Mouse (Mus musculus) right cerebral cortex, postnatal 4 days (tissue): ENCODE results near the gene Kif6.

Source experiments
- DNase-seq: peaks from one replicate; pipeline ENCODE4 v3.0.0-alpha.2; 2022

Kif6 gene

DNA sequence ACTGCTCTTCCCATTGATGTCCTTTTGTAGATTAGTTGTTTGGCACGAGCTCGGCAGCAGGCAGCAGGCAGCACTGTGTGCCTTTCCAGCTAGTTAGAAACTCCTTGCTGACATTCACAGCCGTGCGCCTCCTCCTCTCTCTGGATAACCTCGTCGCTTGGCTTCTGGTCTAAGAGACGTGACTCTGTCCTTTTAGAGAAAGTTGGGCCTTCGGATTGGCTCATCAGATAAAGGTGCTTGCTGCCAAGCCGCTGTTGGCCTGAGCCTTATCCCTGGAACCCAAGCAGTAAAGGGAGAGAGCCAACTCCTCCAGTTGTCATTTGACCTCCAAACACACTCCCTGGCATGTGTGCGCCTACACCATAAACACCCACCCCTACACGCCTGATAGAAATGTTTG, 123.4 kb downstream of the Kif6 start:
- DNase-seq, result no peak

DNA sequence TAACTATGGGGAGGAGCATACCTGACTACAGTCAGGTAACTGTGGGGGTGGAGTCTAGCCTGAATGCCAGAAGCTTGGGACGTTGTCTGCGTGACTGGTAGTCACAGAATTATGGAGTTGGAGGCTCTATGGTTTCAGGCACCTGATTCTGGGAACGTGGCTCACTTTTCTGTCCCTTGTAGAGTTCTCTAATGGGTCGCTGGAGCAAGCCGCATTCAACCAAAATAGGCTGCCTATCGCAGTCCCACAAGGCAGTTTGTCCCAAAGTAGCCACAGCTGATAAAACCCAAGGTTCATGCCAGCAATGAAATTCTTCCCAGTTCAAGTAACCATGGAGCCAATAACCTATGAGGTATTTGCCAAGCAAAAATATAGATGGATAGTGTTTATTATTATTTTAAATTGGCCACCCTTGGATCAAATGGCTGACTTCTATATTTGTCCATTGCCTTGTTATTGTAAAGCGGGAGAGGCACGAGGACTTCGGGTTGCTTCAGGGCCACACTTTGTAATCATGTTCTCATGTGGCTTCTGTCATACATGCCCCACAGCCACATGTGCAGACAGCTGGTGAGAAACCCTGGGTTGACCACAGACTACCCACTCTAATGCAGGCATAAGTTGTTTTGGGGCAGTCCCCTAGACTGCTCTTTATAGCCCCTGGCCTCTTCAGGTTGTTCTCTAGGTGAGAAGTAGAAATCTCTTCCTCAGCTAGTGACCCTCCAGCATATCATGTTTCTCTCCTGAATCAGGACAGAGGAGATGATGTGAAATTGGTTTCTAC, 125.2 kb downstream of the Kif6 start:
- no peak for DNase-seq

DNA sequence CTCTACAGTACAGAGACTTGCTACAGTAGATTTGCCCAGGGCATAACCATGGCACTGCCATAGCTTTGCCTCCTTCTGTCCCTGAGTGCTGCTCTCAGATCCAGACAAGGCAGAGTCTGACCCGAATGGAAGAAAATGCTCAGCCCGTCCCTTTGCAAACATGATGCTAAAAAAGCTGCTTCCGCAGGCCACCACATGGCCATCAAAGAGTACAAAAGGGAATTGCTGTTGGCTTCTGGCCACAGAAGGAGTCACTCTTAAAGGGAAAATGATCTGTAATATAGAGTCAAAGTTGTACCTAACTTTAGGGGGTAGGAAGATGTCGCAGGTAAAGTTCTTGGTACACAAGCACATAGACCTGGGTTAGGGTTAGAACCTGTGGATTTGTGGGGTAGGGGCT, 126.2 kb downstream of the Kif6 start:
- DNase-seq, result no peak

- DNase-seq, result no peak
Observed at GRCm38 (mm10) chr17:49741927-49742326, 127.0 kb downstream of the Kif6 start.

GRCm38 (mm10) chr17:49743580-49744463, 128.9 kb downstream of the Kif6 start:
- DNase-seq, result no peak

DNA sequence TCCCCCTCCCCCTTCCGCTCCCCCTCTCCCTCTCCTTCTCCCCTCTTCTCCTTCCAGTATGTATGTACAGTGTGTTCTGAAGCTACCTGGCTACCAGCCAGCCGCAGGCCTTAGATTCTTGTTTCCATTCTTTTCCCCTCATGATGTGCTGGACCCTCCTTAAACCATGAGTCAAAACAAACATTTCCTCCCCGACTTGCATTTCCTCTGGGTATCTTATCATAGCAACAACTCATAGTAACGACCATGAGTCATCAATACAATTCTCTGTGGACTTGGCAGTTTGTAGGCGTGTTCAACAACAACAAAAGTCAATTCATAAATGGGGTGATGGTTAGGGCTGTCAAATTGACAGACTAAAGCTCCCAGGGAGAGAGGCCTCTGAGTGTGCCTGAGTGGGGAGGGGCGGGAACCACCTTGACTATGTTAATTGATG, 136.0 kb downstream of the Kif6 start:
- no peak for DNase-seq

DNA sequence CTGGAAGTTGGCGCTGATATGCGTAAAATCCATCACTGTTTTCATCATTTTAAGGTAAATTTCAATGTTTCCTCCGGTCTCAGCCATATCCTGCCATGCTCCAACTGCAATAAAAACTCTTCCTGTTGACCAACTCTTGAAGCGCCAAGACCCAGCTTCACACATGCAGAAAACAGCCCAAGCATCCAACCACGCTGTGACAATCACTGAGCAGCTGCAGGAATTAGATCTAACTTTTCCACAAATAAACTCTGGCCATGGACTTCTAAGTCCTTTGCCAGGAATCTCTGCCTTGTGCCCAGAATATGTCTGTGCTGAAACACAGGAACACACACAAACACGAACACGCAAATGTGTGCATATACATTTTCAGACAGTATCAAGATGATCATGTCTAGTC, 138.9 kb downstream of the Kif6 start:
- no peak for DNase-seq

GRCm38 (mm10) chr17:49756862-49757261, 141.9 kb downstream of the Kif6 start:
- DNase-seq, result no peak

- DNase-seq, result no peak
Observed at GRCm38 (mm10) chr17:49759047-49759446, 144.1 kb downstream of the Kif6 start.

DNA sequence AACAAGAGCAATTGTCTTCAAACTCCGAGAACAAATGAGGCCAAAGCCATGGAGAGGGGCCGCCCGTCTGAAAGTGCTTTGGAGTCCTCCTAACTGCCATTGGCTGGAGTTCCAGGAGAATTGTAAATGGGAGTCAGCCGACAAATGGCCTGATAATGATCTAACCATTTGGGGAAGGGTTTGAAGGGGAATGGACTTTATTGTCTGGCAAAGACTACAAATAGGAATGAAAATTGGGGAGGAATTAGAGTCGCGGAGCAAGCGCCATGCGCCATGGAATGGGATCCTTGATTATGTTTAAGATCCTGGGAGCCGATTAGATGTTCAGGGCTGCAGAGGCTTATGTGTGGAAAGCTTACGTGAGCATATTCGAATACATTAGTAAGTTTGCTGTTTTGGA, 146.3 kb downstream of the Kif6 start:
- no peak for DNase-seq

- DNase-seq, result no peak
Observed at GRCm38 (mm10) chr17:49761838-49762237, 146.9 kb downstream of the Kif6 start.

GRCm38 (mm10) chr17:49764963-49765362, 150.0 kb downstream of the Kif6 start:
- DNase-seq, result no peak

- no peak for DNase-seq
Observed at GRCm38 (mm10) chr17:49767717-49768370, 152.9 kb downstream of the Kif6 start.

DNA sequence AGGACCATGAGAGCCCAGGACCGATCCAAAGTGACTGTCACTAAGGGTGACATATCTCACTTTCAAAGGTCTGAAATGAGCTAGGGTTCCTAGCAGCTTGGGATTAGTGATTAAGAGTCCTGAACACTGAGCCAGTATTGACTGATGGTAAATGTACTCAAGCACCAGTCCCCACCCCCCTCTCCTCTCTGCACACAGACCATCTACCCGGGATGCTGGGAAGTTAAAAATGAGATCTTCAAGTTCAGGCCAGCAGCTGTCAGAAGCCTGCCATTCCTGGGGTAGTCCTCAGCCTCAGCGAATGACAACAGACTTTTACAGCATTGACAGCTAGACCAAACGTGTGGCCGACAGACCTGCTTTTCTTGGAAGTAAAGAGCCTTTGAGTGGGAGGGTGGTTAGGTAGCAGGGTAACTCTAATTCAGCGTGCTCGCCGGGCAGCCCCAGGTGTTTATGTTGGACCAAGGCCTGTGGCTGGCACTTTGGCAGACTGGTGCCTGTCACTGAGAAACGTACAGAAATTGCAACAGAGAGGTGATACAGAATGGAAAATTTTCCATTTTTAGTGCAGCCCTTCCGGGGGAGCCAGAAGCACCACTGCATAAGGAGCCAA, 156.9 kb downstream of the Kif6 start:
- no peak for DNase-seq

- no peak for DNase-seq
Observed at GRCm38 (mm10) chr17:49777115-49777839, 162.3 kb downstream of the Kif6 start.

GRCm38 (mm10) chr17:49779066-49779465, 164.1 kb downstream of the Kif6 start:
- no peak for DNase-seq

DNA sequence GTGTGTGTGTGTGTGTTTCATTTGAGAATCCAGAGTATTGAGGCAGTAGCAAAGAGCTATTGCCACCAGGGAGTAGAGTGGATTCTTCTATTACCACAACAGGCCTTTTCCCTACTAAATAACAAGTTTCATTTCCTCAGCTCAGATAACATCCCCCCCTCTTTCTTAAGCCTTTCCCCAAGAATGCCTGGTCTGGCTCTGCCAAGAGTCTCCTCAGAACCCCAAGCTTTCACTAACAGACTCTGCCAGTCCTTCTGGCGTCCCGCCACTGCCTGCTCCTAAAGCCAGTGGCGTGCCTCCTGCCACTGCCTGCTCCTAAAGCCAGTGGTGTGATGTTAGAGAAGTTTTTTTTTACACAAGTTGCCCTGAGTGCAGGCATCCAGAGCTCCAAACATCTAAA, 164.6 kb downstream of the Kif6 start:
- peak; percentile 55 for DNase-seq

DNA sequence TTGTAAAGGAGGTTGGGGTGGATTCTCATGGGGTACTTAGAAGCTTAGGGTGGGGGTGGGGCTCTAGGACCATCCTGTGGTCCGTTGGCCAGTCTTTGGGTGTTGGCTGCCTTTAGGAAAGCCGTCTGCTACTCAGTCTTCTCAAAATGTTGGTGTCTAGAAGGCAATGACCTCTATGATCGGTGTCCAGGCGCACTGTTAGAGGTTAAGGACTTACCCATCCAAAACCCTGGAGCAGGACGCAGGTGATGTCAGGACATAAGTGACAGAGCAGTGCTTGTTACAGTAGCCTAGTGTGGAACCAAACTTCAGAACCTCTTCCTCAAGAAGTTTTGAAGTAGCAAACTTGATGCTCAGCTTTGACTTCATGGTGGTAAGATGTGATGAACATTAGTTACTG, 170.9 kb downstream of the Kif6 start:
- no peak for DNase-seq

DNA sequence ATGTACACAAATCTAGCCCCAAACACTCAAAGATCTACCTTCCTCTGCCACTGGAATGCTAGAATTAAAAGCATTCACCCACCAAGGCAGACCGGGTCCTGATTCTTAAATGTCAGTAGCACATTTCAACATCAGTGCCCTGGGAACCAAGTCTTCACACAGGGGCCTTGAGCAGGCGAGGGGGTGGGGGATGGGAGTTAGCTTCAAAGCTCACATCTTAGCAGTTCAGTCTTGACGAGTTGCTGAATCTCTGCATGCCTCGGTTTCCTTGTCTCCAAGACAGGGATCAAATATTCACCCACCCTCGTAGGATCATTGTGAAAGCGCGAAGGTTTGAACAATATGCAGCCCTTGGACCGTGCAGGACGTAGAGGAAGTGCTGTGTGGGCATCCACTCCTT, 172.4 kb downstream of the Kif6 start:
- no peak for DNase-seq

DNA sequence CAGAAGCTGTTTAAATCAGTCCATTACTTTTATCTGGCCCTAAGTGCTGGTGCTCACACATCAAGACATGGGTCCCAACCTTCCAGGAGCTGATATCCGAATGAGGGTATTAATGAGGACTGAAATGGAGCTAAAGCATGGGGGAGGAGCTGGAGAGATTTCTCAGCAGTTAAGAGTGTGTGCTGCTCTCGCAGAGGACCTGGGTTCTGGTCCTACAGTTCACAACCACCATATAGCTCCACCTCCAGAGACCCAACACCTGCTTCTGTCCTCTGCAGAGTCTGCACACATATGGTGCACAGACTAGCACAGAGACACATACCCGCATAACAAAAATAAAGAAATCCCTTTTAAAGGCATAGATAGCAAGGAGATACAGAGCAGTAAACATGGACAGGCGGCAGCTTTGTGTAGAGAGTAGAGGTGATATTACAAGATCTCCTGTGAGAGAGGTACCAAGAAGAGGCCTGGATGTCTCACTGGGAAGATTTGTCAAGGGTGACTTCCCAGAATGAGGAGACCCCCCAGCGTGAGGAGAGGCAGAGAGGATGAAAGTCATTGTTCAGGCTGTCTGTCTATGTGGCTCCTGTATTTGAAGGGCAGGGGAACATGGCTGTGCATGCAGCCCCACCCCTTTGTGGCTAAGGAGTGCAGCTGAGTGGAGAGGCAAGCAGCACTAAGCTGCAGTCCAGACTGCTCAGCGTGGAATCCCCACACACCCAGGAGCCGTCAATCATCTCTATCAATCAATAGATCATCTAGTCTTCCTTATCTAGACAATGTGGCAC, 173.4 kb downstream of the Kif6 start:
- DNase-seq, result no peak

DNA sequence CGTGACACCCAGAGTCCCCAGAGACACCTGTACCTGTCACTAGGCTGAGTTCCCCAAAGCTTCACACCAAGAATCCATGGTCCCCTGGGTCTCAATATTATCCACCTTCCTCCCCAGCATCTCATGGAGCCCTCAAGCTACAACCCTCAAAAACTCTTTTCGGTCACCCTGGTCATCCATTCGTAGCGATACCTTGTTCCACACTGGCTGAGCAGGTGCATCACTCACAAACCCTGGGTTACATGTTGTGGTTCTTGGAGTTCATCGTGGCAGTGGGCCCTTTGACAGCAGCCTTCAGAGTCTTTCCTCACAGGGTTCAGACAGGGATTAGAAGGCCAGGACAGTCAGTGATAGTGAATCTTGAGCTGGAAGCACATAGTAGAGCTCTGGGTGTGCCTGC, 176.6 kb downstream of the Kif6 start:
- DNase-seq, result no peak
